Mouse (Mus musculus) heart, embryonic 13.5 days (tissue): ENCODE measurements at regions not wholly inside any gene's neighbourhood (a gene's known extent, or its start where the extent isn't known, plus 50 kb on each side); places are given as distances from the start of the nearest gene placed in this dataset.

Source experiments
- ATAC-seq: fragments of 200-750 bp; cut with Nextera tagmentation; 2 replicates; pipeline ENCODE4 v1.8.0; 2017; ENCODE audit warnings: moderate TSS enrichment; ENCODE audit not compliant: insufficient number of reproducible peaks, low FRiP score, low TSS enrichment; ENCODE audit errors: extremely low read depth
- H3K27ac ChIP-seq: fragments of 300-500 bp; sonication (generic); replicated peaks from 2 replicates; pipeline ENCODE4 v1.5.1; 2015; ENCODE audit warnings: moderate library complexity, mild to moderate bottlenecking, inconsistent platforms
- H3K27me3 ChIP-seq: fragments of 300-500 bp; sonication (generic); replicated peaks from 2 replicates; pipeline ENCODE4 v1.6.1; 2015; ENCODE audit warnings: mild to moderate bottlenecking, inconsistent platforms
- H3K36me3 ChIP-seq: fragments of 300-500 bp; sonication (generic); 2 replicates; pipeline ENCODE4 v1.6.1; 2015; ENCODE audit warnings: mild to moderate bottlenecking, inconsistent platforms
- H3K4me1 ChIP-seq: fragments of 300-500 bp; sonication (generic); 2 replicates; pipeline ENCODE4 v1.6.1; 2015; ENCODE audit warnings: inconsistent platforms
- H3K4me2 ChIP-seq: fragments of 300-500 bp; sonication (generic); 2 replicates; pipeline ENCODE4 v1.6.1; 2015; ENCODE audit warnings: inconsistent platforms, mild to moderate bottlenecking, moderate library complexity
- H3K4me3 ChIP-seq: fragments of 300-500 bp; sonication (generic); 2 replicates; pipeline ENCODE4 v1.5.1; 2015; ENCODE audit warnings: moderate library complexity, mild to moderate bottlenecking, inconsistent platforms
- H3K9ac ChIP-seq: fragments of 300-500 bp; sonication (generic); 2 replicates; pipeline ENCODE4 v1.6.1; 2015; ENCODE audit warnings: inconsistent platforms, mild to moderate bottlenecking, moderate library complexity
- H3K9me3 ChIP-seq: fragments of 300-500 bp; sonication (generic); 2 replicates; pipeline ENCODE4 v1.6.1; 2016; ENCODE audit warnings: inconsistent platforms
- whole genome bisulfite sequencing: fragments of 180-500 bp; shearing (Covaris S2); methylation state at CpG from one replicate; pipeline ENCODE4 v1.1.7; 2015; ENCODE audit warnings: mixed read lengths; 5-methylcytosine and 5-hydroxymethylcytosine counted together

DNA sequence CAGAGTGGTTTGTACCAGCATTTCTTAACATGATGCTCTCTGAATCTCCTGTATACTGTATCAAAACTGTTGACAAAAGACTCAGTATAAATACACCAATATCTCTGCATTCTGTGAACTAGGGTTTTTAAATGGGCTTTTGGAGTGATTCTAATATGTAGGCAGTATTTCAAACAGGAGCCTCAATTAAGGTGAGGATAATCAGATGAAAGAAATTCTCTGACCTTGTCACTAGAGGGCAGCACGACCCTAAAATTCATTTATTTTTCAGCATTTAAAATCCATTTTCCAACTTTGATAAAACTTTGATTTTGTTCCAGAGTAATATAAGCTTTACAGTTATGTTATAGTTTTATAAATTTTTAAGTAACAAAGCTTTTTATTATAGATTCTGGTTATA is 114.5 kb downstream of the Rfx6 start:
- no peaks in the 10 kb centered on the region for H3K27me3 ChIP-seq
- no peaks in the 10 kb centered on the region for H3K4me1 ChIP-seq
- H3K9ac ChIP-seq, result no peak overlapping the region
- no peak overlapping the region for H3K4me3 ChIP-seq
- H3K36me3 ChIP-seq, result no peaks in the 10 kb centered on the region
- H3K4me2 ChIP-seq, result no peak overlapping the region
- WGBS, result 0% methylated on average over 1 of the region's 1 CpGs
- no peak for ATAC-seq
- no peak overlapping the region for H3K27ac ChIP-seq
- no peaks in the 10 kb centered on the region for H3K9me3 ChIP-seq

GRCm38 (mm10) chr10:51793876-51794275 is 116.3 kb downstream of the Rfx6 start:
- no peak for ATAC-seq
- Histone ChIP-seq H3K9ac (no peak overlapping the region), H3K27ac (no peak overlapping the region), H3K36me3 (no peaks in the 10 kb centered on the region), H3K9me3 (no peaks in the 10 kb centered on the region), H3K27me3 (no peaks in the 10 kb centered on the region), H3K4me2 (no peak overlapping the region), H3K4me1 (no peaks in the 10 kb centered on the region), H3K4me3 (no peak overlapping the region)
- 82% methylated on average over 7 of the region's 7 CpGs for WGBS

DNA sequence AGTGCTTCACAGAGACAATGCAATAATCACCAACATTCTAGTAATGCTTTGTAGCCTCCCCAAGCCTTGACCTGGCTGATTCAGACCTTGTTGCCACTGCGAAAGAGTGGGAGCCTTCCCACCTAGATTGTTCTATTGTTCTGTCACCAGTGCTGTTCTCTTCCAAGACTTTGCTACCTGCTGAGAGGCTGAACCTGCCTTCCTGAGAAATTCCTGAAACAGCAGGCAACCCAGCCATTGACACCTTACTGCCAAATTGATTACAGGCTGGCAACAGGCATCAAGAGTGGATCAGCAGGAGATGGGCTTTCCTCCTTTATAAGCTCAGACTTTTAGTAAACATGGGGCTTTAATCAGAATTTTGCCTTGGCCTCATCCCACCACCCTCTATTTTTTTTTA is 139.1 kb downstream of the Rfx6 start:
- Histone ChIP-seq H3K4me2 (no peak overlapping the region), H3K36me3 (no peaks in the 10 kb centered on the region), H3K9ac (no peak overlapping the region), H3K9me3 (no peaks in the 10 kb centered on the region), H3K4me1 (no peaks in the 10 kb centered on the region), H3K27me3 (no peaks in the 10 kb centered on the region), H3K4me3 (no peak overlapping the region), H3K27ac (no peak overlapping the region)
- ATAC-seq, result no peak
- WGBS, result 43% methylated on average over 1 of the region's 1 CpGs

DNA sequence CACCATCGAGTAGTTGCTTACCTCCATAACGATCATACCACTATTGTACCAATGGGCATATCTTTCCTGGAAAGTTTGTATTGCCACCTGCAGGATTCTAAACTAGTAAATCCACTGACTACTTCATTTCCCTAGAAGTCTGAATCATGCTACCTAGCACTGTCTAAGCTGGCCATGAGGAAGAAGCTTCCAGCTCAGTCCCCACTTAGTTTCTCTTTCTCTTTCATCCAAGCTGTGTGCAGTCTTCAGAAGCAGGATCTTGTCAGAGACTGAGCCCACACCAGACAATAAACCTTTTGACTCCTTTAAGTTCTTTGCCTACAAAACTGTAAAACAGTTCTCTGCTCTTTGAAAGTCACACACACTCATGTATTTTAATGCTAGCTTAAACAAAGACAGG is 146.3 kb downstream of the Rfx6 start:
- WGBS, result 80% methylated on average over 2 of the region's 2 CpGs
- ATAC-seq, result no peak
- H3K27ac ChIP-seq, result no peak overlapping the region
- H3K27me3 ChIP-seq, result no peaks in the 10 kb centered on the region
- no peaks in the 10 kb centered on the region for H3K36me3 ChIP-seq
- H3K9me3 ChIP-seq, result no peaks in the 10 kb centered on the region
- H3K9ac ChIP-seq, result no peak overlapping the region
- H3K4me3 ChIP-seq, result no peak overlapping the region
- H3K4me1 ChIP-seq, result no peaks in the 10 kb centered on the region
- H3K4me2 ChIP-seq, result no peak overlapping the region

- WGBS, result 77% methylated on average over 6 of the region's 6 CpGs
These were observed 148.9 kb downstream of the Rfx6 start for GRCm38 (mm10) chr10:51826431-51826964.

DNA sequence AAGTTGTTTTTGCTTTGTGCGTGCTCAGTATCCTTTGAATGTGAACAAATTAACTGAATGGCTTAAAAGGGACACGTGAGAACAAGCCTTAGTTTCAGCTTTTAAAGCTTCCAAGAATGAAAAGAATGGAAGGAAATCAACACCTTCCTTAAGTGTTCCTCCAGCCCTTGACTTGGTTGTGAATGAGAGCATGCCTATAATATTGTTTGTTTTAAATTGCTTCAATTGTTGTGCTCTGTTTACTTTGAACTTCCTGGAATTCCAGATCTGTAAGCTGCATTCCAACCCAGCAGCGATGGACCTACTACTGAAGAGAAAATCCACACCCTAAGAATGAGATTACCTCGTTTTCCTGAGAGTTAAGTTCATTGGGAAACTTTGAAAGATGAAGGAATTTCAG is 154.9 kb downstream of the Rfx6 start:
- 40% methylated on average over 4 of the region's 4 CpGs for WGBS
- ATAC-seq, result no peak
- H3K4me2 ChIP-seq, result peak overlapping the region; percentile 13; the same call in 1 of the 2 replicates
- H3K27ac ChIP-seq, result no peak overlapping the region
- H3K4me1 ChIP-seq, result no peaks in the 10 kb centered on the region
- no peaks in the 10 kb centered on the region for H3K36me3 ChIP-seq
- H3K9ac ChIP-seq, result no peak overlapping the region
- no peaks in the 10 kb centered on the region for H3K27me3 ChIP-seq
- no peak overlapping the region for H3K4me3 ChIP-seq
- no peaks in the 10 kb centered on the region for H3K9me3 ChIP-seq

More at GRCm38 (mm10) chr10:51826431-51826964, 148.9 kb downstream of the Rfx6 start:
- Histone ChIP-seq H3K27ac (no peak overlapping the region), H3K36me3 (no peaks in the 10 kb centered on the region), H3K4me1 (no peaks in the 10 kb centered on the region), H3K9ac (no peak overlapping the region), H3K4me3 (no peak overlapping the region), H3K27me3 (no peaks in the 10 kb centered on the region), H3K4me2 (no peak overlapping the region), H3K9me3 (no peaks in the 10 kb centered on the region)
- no peak for ATAC-seq

- no peak for ATAC-seq
- Histone ChIP-seq H3K4me3 (no peak overlapping the region), H3K36me3 (no peaks in the 10 kb centered on the region), H3K27me3 (no peaks in the 10 kb centered on the region), H3K4me2 (no peak overlapping the region), H3K9ac (no peak overlapping the region), H3K4me1 (no peaks in the 10 kb centered on the region), H3K27ac (no peak overlapping the region), H3K9me3 (no peaks in the 10 kb centered on the region)
- 61% methylated on average over 1 of the region's 1 CpGs for WGBS
These were observed 165.5 kb downstream of the Rfx6 start for GRCm38 (mm10) chr10:51843099-51843498.

- ATAC-seq, result no peak
- H3K9me3 ChIP-seq, result no peaks in the 10 kb centered on the region
- H3K4me1 ChIP-seq, result no peaks in the 10 kb centered on the region
- no peak overlapping the region for H3K4me3 ChIP-seq
- H3K4me2 ChIP-seq, result no peak overlapping the region
- 85% methylated on average over 4 of the region's 4 CpGs for WGBS
- no peak overlapping the region for H3K27ac ChIP-seq
- H3K36me3 ChIP-seq, result no peaks in the 10 kb centered on the region
- H3K27me3 ChIP-seq, result no peaks in the 10 kb centered on the region
- H3K9ac ChIP-seq, result no peak overlapping the region
These were observed 168.7 kb downstream of the Rfx6 start for GRCm38 (mm10) chr10:51846287-51846686.

DNA sequence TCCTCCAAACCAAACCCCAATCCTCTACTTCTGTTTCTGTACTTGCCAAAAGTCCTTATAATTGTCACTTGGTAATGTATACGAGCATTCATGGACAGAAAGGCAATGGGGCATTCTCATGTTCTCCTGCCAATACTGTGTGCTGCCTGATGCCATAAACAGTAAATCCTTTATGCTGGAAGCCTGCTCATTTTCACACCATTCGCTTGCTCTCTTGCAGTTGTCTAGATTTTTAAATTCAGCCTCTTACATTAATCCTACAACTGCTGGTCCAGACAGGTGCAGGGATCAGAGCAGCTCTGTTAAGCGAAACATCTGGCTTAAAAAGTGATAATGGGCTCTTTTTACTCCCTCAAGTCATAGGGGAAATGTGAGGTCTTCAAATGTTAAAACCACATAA is 152.9 kb upstream of the Vgll2 start:
- no peaks in the 10 kb centered on the region for H3K4me1 ChIP-seq
- no peak overlapping the region for H3K4me3 ChIP-seq
- no peaks in the 10 kb centered on the region for H3K9me3 ChIP-seq
- ATAC-seq, result no peak
- H3K36me3 ChIP-seq, result no peaks in the 10 kb centered on the region
- H3K27me3 ChIP-seq, result no peaks in the 10 kb centered on the region
- no peak overlapping the region for H3K4me2 ChIP-seq
- H3K9ac ChIP-seq, result no peak overlapping the region
- no peak overlapping the region for H3K27ac ChIP-seq
- WGBS, result 63% methylated on average over 3 of the region's 3 CpGs

GRCm38 (mm10) chr10:51911066-51911691 is 111.1 kb upstream of the Vgll2 start:
- Histone ChIP-seq H3K36me3 (no peaks in the 10 kb centered on the region), H3K4me3 (no peak overlapping the region), H3K9ac (no peak overlapping the region), H3K27ac (no peak overlapping the region), H3K27me3 (no peaks in the 10 kb centered on the region), H3K9me3 (no peaks in the 10 kb centered on the region), H3K4me2 (no peak overlapping the region), H3K4me1 (no peaks in the 10 kb centered on the region)
- no peak for ATAC-seq
- 36% methylated on average over 10 of the region's 10 CpGs for WGBS

DNA sequence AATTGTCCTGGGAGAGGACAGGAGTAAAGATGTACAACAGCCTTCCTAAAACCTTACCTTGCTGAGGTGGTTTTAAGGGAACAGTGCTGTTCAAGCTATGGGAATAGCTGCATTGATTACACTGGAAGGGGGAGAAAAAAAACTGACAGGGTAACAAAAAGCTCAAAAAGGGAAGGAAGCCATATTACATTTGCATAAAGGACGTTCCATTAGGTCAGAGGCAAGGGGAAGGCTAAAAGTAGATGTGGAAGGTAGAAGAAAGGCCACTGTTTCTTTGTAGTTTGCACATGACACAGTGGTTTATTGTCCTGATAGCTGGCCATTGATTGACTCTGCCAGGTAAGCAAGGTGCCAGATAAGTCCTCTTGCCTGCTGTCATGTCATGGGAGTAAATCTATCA is 110.2 kb upstream of the Vgll2 start:
- H3K9ac ChIP-seq, result no peak overlapping the region
- H3K4me1 ChIP-seq, result no peaks in the 10 kb centered on the region
- no peak overlapping the region for H3K4me2 ChIP-seq
- WGBS, result 42% methylated on average over 1 of the region's 1 CpGs
- no peak overlapping the region for H3K4me3 ChIP-seq
- no peak overlapping the region for H3K27ac ChIP-seq
- no peaks in the 10 kb centered on the region for H3K27me3 ChIP-seq
- no peaks in the 10 kb centered on the region for H3K36me3 ChIP-seq
- H3K9me3 ChIP-seq, result no peaks in the 10 kb centered on the region
- no peak for ATAC-seq

- Histone ChIP-seq H3K27ac (no peak overlapping the region), H3K27me3 (no peaks in the 10 kb centered on the region), H3K4me1 (peaks cover 18% of the 10 kb centered on the region), H3K4me3 (no peak overlapping the region), H3K4me2 (no peak overlapping the region), H3K9ac (no peak overlapping the region), H3K36me3 (no peaks in the 10 kb centered on the region), H3K9me3 (no peaks in the 10 kb centered on the region)
- no peak for ATAC-seq
- 67% methylated on average over 2 of the region's 2 CpGs for WGBS
These were observed 95.7 kb upstream of the Vgll2 start for GRCm38 (mm10) chr10:51926644-51927043.
